Mouse (Mus musculus) liver, postnatal 0 days (tissue): ENCODE measurements around the gene Zbtb7a.

Experiments used
- CTCF ChIP-seq: sonication (generic); IDR thresholded peaks from 2 replicates; pipeline ENCODE4 v1.5.1; 2016; ENCODE audit warnings: antibody characterized with exemption, low read depth
- EP300 ChIP-seq: IDR thresholded peaks from 2 replicates; pipeline ENCODE4 v1.6.1; 2016; ENCODE audit warnings: antibody characterized with exemption, low read depth, mild to moderate bottlenecking

- TF ChIP-seq CTCF (no peak), EP300 (no peak)
Observed at GRCm38 (mm10) chr10:81152609-81153008, 17.6 kb downstream of the Zbtb7a start.
